Mouse (Mus musculus) retina, embryonic 14.5 days (tissue): ENCODE measurements at regions not wholly inside any gene's neighbourhood (a gene's known extent, or its start where the extent isn't known, plus 50 kb on each side); places are given as distances from the start of the nearest gene placed in this dataset.

ENCODE experiments used
- DNase-seq: peaks from one replicate; pipeline ENCODE4 v3.0.0-alpha.2; 2015; ENCODE audit warnings: low spot score

- DNase-seq: no peak
Observed at GRCm38 (mm10) chr1:121618550-121618949, 50.8 kb upstream of the Ddx18 start.
